Mouse (Mus musculus) midbrain, embryonic 16.5 days (tissue): Measurements from ENCODE around the gene Slc24a3. TPM values are rescaled to one million over a fixed set of nuclear protein-coding genes. Genes with fewer than 3 reads are reported as not detected.

Experiments used
- ATAC-seq: fragments of 200-750 bp; cut with Nextera tagmentation; 2 replicates; pipeline ENCODE4 v1.8.0; 2017; ENCODE audit warnings: moderate TSS enrichment
- H3K27ac ChIP-seq: fragments of 300-500 bp; sonication (generic); 2 replicates; pipeline ENCODE4 v1.5.1; 2014; ENCODE audit warnings: mild to moderate bottlenecking, low read length, mixed read lengths
- H3K27me3 ChIP-seq: fragments of 300-500 bp; sonication (generic); 2 replicates; pipeline ENCODE4 v1.6.1; 2014; ENCODE audit warnings: low read depth, low read length, mixed read lengths; ENCODE audit not compliant: control insufficient read depth, insufficient read depth
- H3K36me3 ChIP-seq: fragments of 300-500 bp; sonication (generic); 2 replicates; pipeline ENCODE4 v1.6.1; 2014; ENCODE audit warnings: mild to moderate bottlenecking, low read length, moderate library complexity, mixed read lengths; ENCODE audit not compliant: control insufficient read depth, insufficient read depth
- H3K4me1 ChIP-seq: fragments of 300-500 bp; sonication (generic); 2 replicates; pipeline ENCODE4 v1.6.1; 2014; ENCODE audit warnings: mild to moderate bottlenecking, low read length, mixed read lengths; ENCODE audit not compliant: control insufficient read depth, insufficient read depth
- H3K4me2 ChIP-seq: fragments of 300-500 bp; sonication (generic); 2 replicates; pipeline ENCODE4 v1.6.1; 2014; ENCODE audit warnings: mild to moderate bottlenecking, low read length, mixed read lengths
- H3K4me3 ChIP-seq: fragments of 300-500 bp; sonication (generic); 2 replicates; pipeline ENCODE4 v1.5.1; 2014; ENCODE audit warnings: low read depth, mild to moderate bottlenecking, low read length, moderate library complexity, mixed read lengths
- H3K9ac ChIP-seq: fragments of 300-500 bp; sonication (generic); 2 replicates; pipeline ENCODE4 v1.6.1; 2014; ENCODE audit warnings: low read depth, low read length, mixed read lengths
- H3K9me3 ChIP-seq: fragments of 300-500 bp; sonication (generic); replicated peaks from 2 replicates; pipeline ENCODE4 v1.6.1; 2014; ENCODE audit warnings: mild to moderate bottlenecking, low read length, mixed read lengths; ENCODE audit not compliant: control insufficient read depth, poor library complexity, severe bottlenecking
- WGBS: fragments of 180-500 bp; shearing (Covaris S2); extraction: QIAGEN DNeasy Blood & Tissue Kit; methylation state at CpG from one replicate; pipeline ENCODE4 v1.1.7; 2014; 5-methylcytosine and 5-hydroxymethylcytosine counted together
- polyA plus RNA-seq: library from polyadenylated mRNA; unstranded; fragments of >200 nt; fragmentation: Nextera tagmentation; extraction: Ambion mirVana; gene quantifications from 2 replicates; pipeline ENCODE4 v1.2.1, GENCODE M21; 2015

Gene Slc24a3
- polyA plus RNA-seq, 1 experiment from 2014 or later = 18.7 TPM

DNA sequence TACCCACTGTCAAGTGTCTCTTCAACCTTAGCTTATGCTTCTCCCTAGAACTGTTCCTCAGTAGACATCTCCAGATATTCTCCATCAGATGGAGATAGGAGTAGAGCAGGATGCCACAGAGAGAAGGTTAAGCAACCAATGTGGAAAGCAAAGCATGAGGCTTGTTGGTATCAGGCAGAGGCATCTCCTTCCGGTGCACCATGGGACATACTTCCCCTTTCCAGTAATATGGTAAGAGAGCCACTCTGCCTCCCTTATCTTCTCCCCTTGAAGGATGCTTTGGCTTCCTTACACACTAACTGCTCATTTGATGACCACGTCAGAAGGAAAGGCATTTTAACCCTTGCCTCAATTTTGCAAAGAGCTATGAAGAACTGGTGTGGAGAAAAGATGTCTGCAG lies 21.3 kb downstream of the Slc24a3 start:
- Histone ChIP-seq H3K4me3 (no peak overlapping the region), H3K4me2 (no peak overlapping the region), H3K36me3 (no peaks in the 10 kb centered on the region), H3K27me3 (no peaks in the 10 kb centered on the region), H3K27ac (no peak overlapping the region), H3K9ac (no peak overlapping the region), H3K4me1 (no peaks in the 10 kb centered on the region), H3K9me3 (no peaks in the 10 kb centered on the region)
- WGBS = 89% methylated on average over 2 of the region's 2 CpGs
- ATAC-seq = no peak

DNA sequence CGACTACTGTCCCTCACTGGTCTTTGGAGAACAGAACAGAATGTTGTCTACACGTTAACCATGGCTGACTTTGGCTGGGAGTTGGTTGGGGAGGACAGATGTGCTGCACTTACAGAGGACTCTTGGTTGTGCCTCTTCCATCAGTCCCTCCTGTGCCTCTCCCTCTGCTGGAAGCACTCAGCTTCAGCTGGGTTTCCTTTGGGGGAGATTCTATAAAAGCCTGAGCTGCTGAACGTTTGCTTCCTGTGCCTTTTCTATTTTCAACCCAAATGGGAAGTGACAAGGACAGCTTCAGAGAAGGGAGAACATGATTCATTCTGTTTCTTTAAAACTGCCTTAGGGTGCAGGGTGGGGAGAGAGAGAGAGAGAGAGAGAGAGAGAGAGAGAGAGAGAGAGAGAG lies 28.5 kb downstream of the Slc24a3 start:
- no peak overlapping the region for H3K27ac ChIP-seq
- no peaks in the 10 kb centered on the region for H3K4me1 ChIP-seq
- H3K9me3 ChIP-seq = no peaks in the 10 kb centered on the region
- H3K36me3 ChIP-seq = no peaks in the 10 kb centered on the region
- 72% methylated on average over 3 of the region's 3 CpGs for WGBS
- no peak overlapping the region for H3K4me3 ChIP-seq
- no peak for ATAC-seq
- H3K9ac ChIP-seq = no peak overlapping the region
- no peaks in the 10 kb centered on the region for H3K27me3 ChIP-seq
- H3K4me2 ChIP-seq = no peak overlapping the region

DNA sequence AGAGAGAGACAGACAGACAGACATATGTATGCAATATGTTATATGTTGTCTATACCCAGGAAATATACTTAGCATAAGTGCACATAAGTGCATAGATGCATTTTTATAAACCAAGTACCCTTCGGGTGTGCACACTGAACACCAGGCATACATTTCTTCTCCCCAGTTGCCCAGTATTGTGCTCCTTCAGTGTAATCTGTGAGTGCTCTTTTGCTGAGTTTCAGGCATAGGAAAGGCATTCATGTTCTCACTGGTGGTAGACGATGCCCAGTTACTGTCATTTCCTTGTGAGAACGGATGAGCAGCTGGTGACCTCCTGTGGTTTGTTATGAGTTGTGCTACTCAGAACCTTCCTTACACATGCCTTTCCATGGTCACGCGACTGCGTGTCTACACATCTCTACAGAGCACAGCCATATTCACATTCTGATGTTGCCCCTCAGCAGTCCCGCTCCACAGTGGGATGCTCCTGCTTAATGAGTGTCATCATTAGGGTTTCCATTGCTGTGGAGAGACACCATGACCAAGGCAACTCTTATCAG lies 29.0 kb downstream of the Slc24a3 start:
- no peaks in the 10 kb centered on the region for H3K4me1 ChIP-seq
- no peaks in the 10 kb centered on the region for H3K27me3 ChIP-seq
- H3K9me3 ChIP-seq = no peaks in the 10 kb centered on the region
- H3K36me3 ChIP-seq = no peaks in the 10 kb centered on the region
- no peak overlapping the region for H3K4me2 ChIP-seq
- H3K9ac ChIP-seq = no peak overlapping the region
- ATAC-seq = no peak
- H3K27ac ChIP-seq = no peak overlapping the region
- no peak overlapping the region for H3K4me3 ChIP-seq
- WGBS = 95% methylated on average over 7 of the region's 7 CpGs

DNA sequence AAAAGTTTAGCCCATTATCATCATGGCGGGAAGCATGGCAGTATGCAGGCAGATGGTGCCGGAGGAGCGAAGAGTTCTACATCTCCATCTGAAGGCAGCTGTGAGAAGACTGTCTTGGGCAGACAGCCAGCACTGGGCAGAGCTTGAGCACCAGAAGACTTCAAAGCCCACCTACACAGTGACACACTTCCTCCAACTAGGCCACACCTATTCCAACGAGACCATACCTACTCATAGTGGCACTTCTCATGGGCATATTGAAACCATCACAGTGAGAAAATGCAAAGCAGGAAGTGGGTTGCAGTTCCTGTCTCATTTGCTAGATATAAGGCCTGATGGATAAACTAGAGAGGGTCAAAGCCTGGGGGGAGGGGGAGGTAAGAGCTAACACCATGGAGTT lies 29.5 kb downstream of the Slc24a3 start:
- WGBS = 94% methylated on average over 4 of the region's 4 CpGs
- Histone ChIP-seq H3K4me1 (no peaks in the 10 kb centered on the region), H3K36me3 (no peaks in the 10 kb centered on the region), H3K27me3 (no peaks in the 10 kb centered on the region), H3K4me2 (no peak overlapping the region), H3K9me3 (no peaks in the 10 kb centered on the region), H3K9ac (no peak overlapping the region), H3K4me3 (no peak overlapping the region), H3K27ac (no peak overlapping the region)
- no peak for ATAC-seq

DNA sequence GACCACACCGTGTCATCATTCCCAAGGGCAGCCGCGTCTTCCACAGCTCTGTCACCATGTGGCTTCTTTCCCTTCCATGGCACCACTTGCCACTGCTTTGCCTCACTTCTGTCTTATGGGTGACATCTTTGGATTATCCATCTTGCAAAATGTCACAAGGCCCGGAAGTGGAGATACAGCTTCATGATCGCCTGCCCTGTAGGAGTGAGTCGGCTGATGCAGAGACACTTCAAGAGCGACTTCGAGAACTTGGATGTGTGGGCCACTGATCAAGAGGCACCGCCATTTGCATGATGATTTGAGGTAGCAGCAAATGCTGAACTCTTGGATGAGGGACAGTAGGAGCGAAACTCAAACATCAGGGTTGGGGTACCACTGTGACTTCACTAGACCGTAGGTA lies 46.0 kb downstream of the Slc24a3 start:
- H3K4me1 ChIP-seq = no peaks in the 10 kb centered on the region
- no peaks in the 10 kb centered on the region for H3K27me3 ChIP-seq
- no peak overlapping the region for H3K4me3 ChIP-seq
- no peak overlapping the region for H3K4me2 ChIP-seq
- no peaks in the 10 kb centered on the region for H3K36me3 ChIP-seq
- no peak for ATAC-seq
- H3K27ac ChIP-seq = no peak overlapping the region
- H3K9me3 ChIP-seq = no peaks in the 10 kb centered on the region
- WGBS = 96% methylated on average over 11 of the region's 11 CpGs
- H3K9ac ChIP-seq = no peak overlapping the region

DNA sequence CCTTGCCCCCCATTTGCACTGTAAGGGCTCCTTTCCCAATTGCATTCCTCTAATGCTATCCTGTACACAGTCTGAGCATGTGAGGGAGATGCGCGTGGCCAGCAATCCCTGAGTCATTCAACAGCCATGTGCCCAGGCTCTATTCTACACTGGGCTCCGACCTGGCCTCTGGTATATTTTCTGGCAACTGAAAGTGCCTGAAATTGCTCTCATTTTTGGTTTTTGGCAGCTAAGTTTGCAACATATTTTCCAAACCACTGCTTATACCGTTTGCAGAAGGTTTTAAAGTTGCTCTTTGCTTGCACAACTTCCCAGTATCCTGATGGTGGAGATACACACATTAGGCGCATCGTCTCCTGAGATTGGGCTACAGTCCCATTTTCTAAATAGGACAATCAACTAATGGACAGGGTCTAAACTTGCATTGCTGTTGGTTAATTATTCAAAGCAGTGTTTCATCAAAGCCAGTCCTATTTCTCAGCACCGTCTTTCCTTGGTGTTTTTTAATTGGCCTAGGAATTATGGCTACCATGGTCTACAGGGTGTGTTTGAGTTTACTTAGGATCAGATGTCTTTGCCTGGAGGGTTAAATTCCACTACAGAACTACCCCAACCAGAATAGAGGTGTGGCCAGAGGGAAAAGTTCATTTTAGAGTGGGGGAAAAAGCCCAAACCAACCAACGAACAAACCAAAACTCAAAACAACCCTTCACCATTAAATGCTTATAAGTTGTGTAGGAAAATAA lies 46.7 kb downstream of the Slc24a3 start:
- no peak for ATAC-seq
- Histone ChIP-seq H3K4me3 (no peak overlapping the region), H3K9ac (no peak overlapping the region), H3K27me3 (no peaks in the 10 kb centered on the region), H3K9me3 (no peaks in the 10 kb centered on the region), H3K4me1 (no peaks in the 10 kb centered on the region), H3K36me3 (no peaks in the 10 kb centered on the region), H3K27ac (no peak overlapping the region), H3K4me2 (no peak overlapping the region)
- WGBS = 93% methylated on average over 8 of the region's 8 CpGs

DNA sequence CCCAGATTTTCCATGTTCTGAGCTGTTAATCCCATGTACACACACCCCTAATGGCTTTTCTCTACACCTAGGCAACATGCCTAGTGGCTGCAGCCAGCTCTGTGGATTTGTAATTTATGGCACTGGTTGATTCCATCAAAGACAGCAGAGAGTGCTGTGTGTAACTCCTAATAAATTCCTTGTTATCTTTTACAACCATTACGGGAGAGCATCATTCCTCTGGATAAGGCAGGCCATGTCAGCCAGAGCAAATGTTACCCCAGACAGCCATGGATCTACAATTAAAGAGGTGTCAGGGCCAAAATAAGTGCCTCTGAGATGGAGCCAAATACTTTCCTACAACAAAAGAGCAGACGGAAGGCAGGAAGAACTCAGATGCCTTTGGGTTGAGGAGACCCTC lies 49.0 kb downstream of the Slc24a3 start:
- H3K27ac ChIP-seq = no peak overlapping the region
- H3K27me3 ChIP-seq = no peaks in the 10 kb centered on the region
- no peak overlapping the region for H3K9ac ChIP-seq
- no peak overlapping the region for H3K4me3 ChIP-seq
- no peak overlapping the region for H3K4me2 ChIP-seq
- H3K9me3 ChIP-seq = no peaks in the 10 kb centered on the region
- H3K4me1 ChIP-seq = no peaks in the 10 kb centered on the region
- WGBS = 87% methylated on average over 2 of the region's 2 CpGs
- ATAC-seq = no peak
- H3K36me3 ChIP-seq = no peaks in the 10 kb centered on the region

DNA sequence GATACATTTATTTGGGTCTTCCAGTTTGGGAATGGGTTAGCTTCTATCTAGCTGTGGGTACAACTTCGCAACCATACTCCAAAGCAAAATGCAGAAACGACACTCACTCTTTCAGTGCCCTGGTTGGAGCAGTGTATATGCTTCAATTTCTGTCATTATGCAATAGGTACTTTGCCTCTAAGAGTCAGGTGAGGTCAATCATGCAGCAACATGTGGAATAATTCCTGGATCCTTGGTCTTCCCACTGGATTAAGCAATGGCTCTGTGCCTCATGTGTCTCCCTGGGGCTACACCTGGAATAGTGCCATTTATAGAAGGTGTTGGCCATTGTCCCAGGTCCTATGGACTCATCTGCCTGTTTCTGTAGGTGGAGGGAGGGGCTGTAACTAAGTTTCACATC lies 49.9 kb downstream of the Slc24a3 start:
- Histone ChIP-seq H3K9me3 (no peaks in the 10 kb centered on the region), H3K4me1 (no peaks in the 10 kb centered on the region), H3K36me3 (no peaks in the 10 kb centered on the region), H3K4me3 (no peak overlapping the region), H3K27me3 (no peaks in the 10 kb centered on the region), H3K9ac (no peak overlapping the region), H3K27ac (no peak overlapping the region), H3K4me2 (no peak overlapping the region)
- ATAC-seq = no peak
- WGBS = 99% methylated on average over 2 of the region's 2 CpGs

DNA sequence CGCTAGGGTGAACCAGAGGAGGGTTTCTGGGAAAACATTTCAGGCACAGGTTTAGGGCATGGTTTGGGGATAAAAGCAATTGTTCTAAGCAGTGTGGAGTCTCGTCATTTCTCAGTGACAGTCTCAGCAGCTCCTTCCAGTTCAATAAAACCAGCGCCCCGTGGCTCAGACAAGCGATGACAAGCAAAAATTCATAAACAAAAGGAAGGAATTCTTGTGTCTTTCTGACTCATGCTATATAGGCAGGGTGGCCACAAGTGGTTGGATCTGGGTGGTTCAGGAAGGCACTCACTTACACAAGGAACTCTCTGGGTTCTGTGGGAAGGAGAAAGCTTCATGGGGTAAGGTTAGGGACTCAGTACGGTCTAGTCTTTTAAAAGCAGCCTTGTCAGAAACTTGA lies 51.7 kb downstream of the Slc24a3 start:
- Histone ChIP-seq H3K4me3 (no peak overlapping the region), H3K27me3 (no peaks in the 10 kb centered on the region), H3K9ac (no peak overlapping the region), H3K4me1 (no peaks in the 10 kb centered on the region), H3K9me3 (no peaks in the 10 kb centered on the region), H3K36me3 (no peaks in the 10 kb centered on the region), H3K4me2 (no peak overlapping the region), H3K27ac (no peak overlapping the region)
- 81% methylated on average over 6 of the region's 6 CpGs for WGBS
- ATAC-seq = no peak
